Mouse (Mus musculus) liver (tissue): ENCODE measurements around the gene Zfp977.
"Not testable (repeated sequence)": the region's sequence is repeated elsewhere in the genome, so short reads cannot be mapped to it uniquely, and the experiment has no call there.

Experiments used
- DNase-seq: peaks from one replicate; pipeline ENCODE4 v3.0.0-alpha.2; 2020; ENCODE audit warnings: mixed read lengths

Gene Zfp977

DNA sequence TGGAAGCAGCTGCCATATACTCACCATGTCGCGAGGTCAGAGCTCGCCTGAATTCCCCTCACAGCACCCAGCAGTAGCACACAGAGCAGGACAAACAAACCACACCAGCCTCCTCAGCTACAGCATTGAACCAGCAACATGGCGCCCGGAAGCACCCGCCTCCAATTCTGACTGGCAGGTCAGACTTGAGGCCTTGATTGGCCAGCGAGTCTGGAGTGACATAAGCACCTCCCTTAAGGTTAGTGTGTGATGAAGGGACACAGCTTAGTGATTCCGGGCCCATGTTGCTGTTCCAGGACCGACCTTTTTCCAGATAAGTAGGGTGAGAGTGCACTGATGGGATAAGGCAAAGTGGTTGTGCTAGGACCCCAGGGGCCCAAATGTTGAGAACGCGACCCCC lies at the start of gene Zfp977:
Gene Zfp977, minus strand, starts transcription at position 135 of the 400 bp plus-strand sequence.
- not testable (repeated sequence) for DNase-seq

DNA sequence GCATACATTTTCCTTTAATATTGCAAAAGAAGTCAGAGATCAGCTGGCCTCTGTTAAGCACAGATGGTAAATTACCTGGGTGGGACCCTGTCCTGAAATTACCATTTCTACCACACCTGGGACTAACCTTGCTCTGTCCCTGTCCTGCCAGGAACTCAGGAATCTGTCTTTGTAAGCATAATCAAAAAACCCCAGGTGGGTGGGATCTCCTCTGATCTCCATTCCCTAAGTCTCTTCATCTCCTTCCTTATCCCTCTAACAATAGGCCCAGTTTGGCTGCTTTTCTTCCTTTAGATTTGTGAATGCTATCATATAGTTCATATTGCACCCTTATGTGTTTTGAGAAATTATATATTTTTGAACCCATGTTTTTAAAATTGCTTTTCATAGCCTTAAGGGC lies 38.7 kb upstream of the Zfp977 start:
- not testable (repeated sequence) for DNase-seq

DNA sequence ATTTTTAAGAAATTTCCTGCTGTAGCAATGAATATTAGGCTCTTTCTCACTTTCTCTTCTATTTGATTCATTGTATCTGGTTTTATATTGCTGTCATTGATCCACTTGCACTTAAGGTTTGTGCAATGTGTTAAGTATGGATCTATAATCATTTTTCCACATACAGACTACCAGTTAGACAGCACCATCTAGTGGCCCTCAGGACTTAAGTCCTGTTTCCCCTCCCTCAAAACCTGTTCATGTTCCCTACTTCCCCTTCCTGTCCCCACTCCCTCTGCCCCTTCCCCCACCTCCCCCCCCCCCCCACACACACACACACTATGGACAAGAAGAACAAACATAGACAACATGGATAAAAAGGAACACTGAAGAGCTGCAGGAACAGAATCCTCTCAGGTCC lies 3.3 kb upstream of the Zfp977 start:
- not testable (repeated sequence) for DNase-seq

DNA sequence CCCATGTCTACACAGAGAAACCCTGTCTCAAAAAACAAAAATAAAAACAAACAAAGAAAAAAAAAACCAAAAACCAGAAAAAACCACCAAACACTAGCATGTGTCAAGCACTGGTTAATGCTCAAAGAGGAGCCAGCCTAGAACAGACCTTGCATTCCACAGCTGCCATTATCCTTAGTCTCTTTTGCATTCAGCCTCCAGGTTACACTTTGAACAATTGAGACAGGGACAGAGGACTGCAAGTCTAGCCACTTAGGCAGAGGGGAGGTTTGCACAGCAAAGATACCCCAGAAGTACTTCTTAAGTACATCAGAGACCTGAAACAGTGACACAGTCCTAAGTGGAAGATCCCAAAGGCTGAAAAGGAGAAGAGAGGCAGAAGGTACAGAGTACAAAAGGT lies 1.0 kb downstream of the Zfp977 start:
- DNase-seq: not testable (repeated sequence)

DNA sequence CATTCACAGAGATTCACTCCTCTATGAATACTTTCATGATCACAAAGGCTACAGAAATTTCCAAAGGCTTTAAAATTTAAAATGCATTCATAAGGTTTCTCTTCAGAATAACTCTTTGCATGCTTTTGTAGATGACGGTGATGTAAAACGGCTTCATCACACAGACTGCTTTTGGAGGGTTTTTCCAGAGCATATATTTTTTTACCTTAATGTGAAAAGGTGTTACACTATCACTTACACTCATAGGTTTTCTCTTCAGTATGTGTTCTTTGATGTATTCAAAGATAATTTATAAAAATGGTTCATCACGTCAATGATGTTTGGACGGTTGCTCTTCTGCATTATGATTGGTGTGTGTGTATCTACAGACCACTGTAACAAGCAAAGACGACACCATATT lies 13.9 kb downstream of the Zfp977 start, which contains the start of gene Gm21028:
Gene Gm21028, minus strand, starts transcription at position 101 of the 400 bp plus-strand sequence.
- no peak for DNase-seq

DNA sequence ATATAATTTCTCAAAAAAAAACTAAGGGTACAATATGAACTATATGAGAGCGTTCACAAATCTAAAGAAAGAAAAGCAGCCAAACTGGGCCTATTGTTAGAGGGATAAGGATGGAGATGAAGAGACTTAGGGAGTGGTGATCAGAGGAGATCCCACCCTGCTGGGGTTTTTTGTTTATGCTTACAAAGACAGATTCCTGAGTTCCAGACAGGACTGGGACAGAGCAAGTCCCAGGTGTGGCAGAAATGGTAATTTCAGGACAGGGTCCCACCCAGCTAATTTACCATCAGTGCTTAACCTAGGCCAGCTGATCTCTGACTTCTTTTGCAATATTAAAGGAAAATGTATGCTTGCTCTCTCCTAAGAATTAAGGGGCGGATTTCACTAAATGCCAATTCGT lies 40.6 kb downstream of the Zfp977 start:
- DNase-seq: no peak
